Mouse (Mus musculus) testis, adult 2 months (tissue): ENCODE measurements around the gene Cetn3.

ENCODE experiments used
- CTCF ChIP-seq: fragments of 200-500 bp; IDR thresholded peaks from 2 replicates; pipeline ENCODE4 v1.5.1; 2012; ENCODE audit warnings: low read depth, mild to moderate bottlenecking, inconsistent platforms, low read length, moderate library complexity; ENCODE audit not compliant: control insufficient read depth, insufficient read depth, insufficient replicate concordance
- POLR2A ChIP-seq: fragments of 200-500 bp; IDR thresholded peaks from 2 replicates; pipeline ENCODE4 v1.6.1; 2012; ENCODE audit warnings: low read depth, mild to moderate bottlenecking, inconsistent platforms, low read length, moderate library complexity; ENCODE audit not compliant: control insufficient read depth

DNA sequence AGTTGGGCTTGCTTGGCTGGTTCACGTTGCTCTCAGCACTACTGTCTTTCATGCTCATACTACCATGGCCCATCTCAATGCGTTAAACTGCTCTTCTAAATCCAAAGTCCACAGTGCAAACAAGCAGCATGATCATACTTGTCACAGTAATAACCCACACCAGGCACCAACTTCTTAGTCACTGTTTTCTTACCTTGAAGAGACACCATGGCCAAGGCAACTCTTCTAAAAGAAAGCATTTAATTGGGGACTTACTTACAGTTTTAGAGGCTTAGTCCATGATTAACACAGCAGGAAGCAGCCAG is 38.8 kb upstream of the Cetn3 start:
- TF ChIP-seq CTCF = no peak
- no peak for TF ChIP-seq POLR2A
